17 mouse cellular contexts compared by ENCODE assay signal in genomic region chr9:63658436-63658835, GRCm38 (mm10). TPM values are rescaled to one million over a fixed set of nuclear protein-coding genes. Genes with fewer than 3 reads are reported as not detected.
DNase-seq lines count a peak whose midpoint lies in the region; ATAC-seq lines count a peak whose summit lies in the region.
"Had no signal": no experiment of that assay in that cellular context is flagged by ENCODE, and none has a peak within 500 bp of the region (broad histone marks: within the 10 kb centered on the region; RNA-seq: fewer than 3 reads in every experiment).

No protein-coding gene starts in this region.

- peak; percentile 43 for DNase-seq in gastrocnemius, adult 18-20 months (ENCODE audit: low spot score)
- no peak for DNase-seq in gastrocnemius, adult 8-10 months (ENCODE audit: low spot score in 2 of 2)
- DNase-seq in kidney, adult 9 months = peak; percentile 6
- peak; percentile 55 for DNase-seq in fat pad, adult 2 months (ENCODE audit: extremely low read depth, low read depth, low spot score)
- DNase-seq in skeletal muscle tissue, adult 2 months (ENCODE audit: low read depth, low spot score) = peak; percentile 58
- DNase-seq in liver, embryonic 11.5 days (ENCODE audit: low spot score) = no peak
- DNase-seq: B cell, adult 2 months; thymus, adult 18-20 months; thymus, postnatal 4 days had no signal

- no peak overlapping the region for H3K4me2 ChIP-seq in kidney, embryonic 14.5 days (replicated peaks; ENCODE audit: low read depth, low read length)
- no peak overlapping the region for H3K4me2 ChIP-seq in liver, embryonic 11.5 days
- H3K4me2 ChIP-seq: intestine, embryonic 15.5 days; kidney, embryonic 15.5 days; liver, embryonic 12.5 days; neural tube, embryonic 13.5 days had no signal

- no peak for ATAC-seq in kidney, embryonic 14.5 days (ENCODE audit: low FRiP score, low TSS enrichment)
- ATAC-seq in liver, embryonic 11.5 days (replicated peaks; ENCODE audit: low FRiP score) = no peak
- ATAC-seq: intestine, embryonic 15.5 days; liver, embryonic 12.5 days had no signal

- H3K9ac ChIP-seq in kidney, embryonic 14.5 days (ENCODE audit: low read depth, low read length) = no peak overlapping the region
- no peak overlapping the region for H3K9ac ChIP-seq in liver, embryonic 11.5 days (ENCODE audit: low read depth, low read length)
- H3K9ac ChIP-seq: intestine, embryonic 15.5 days; kidney, embryonic 15.5 days; liver, embryonic 12.5 days; neural tube, embryonic 13.5 days had no signal

- H3K27me3 ChIP-seq in kidney, embryonic 14.5 days (ENCODE audit: control insufficient read depth, insufficient read depth, low read length) = no peaks in the 10 kb centered on the region
- no peaks in the 10 kb centered on the region for H3K27me3 ChIP-seq in liver, embryonic 11.5 days (replicated peaks; ENCODE audit: control insufficient read depth, insufficient read depth, low read length)
- H3K27me3 ChIP-seq: intestine, embryonic 15.5 days; kidney, embryonic 15.5 days; liver, embryonic 12.5 days; megakaryocyte, embryonic 14.5 days; neural tube, embryonic 13.5 days had no signal

- no peak overlapping the region for H3K4me3 ChIP-seq in kidney, embryonic 14.5 days (ENCODE audit: low read length)
- H3K4me3 ChIP-seq in liver, embryonic 11.5 days (ENCODE audit: low read depth, low read length) = no peak overlapping the region
- H3K4me3 ChIP-seq: heart, adult 2 months; intestine, embryonic 15.5 days; kidney, embryonic 15.5 days; liver, embryonic 12.5 days; megakaryocyte, embryonic 14.5 days; neural tube, embryonic 13.5 days had no signal

- peaks cover 29% of the 10 kb centered on the region for H3K36me3 ChIP-seq in kidney, embryonic 14.5 days (ENCODE audit: control insufficient read depth, insufficient read depth, low read length)
- peaks cover 13% of the 10 kb centered on the region; the same call in 1 of the 2 replicates for H3K36me3 ChIP-seq in liver, embryonic 11.5 days (ENCODE audit: control insufficient read depth, insufficient read depth, low read length)

- 94% methylated on average over 9 of the region's 9 CpGs for WGBS in kidney, embryonic 14.5 days
- 89% methylated on average over 9 of the region's 9 CpGs for WGBS in liver, embryonic 11.5 days

- H3K9me3 ChIP-seq in kidney, embryonic 14.5 days (ENCODE audit: control insufficient read depth, low read length) = no peaks in the 10 kb centered on the region
- H3K9me3 ChIP-seq in liver, embryonic 11.5 days (ENCODE audit: control insufficient read depth, low read length) = no peaks in the 10 kb centered on the region
- H3K9me3 ChIP-seq: intestine, embryonic 15.5 days; kidney, embryonic 15.5 days; liver, embryonic 12.5 days; megakaryocyte, embryonic 14.5 days; neural tube, embryonic 13.5 days had no signal

- no peak overlapping the region for H3K27ac ChIP-seq in kidney, embryonic 14.5 days (ENCODE audit: low read depth, low read length)
- no peak overlapping the region for H3K27ac ChIP-seq in liver, embryonic 11.5 days (ENCODE audit: low read depth, low read length)
- H3K27ac ChIP-seq: heart, adult 2 months; intestine, embryonic 15.5 days; liver, embryonic 12.5 days; neural tube, embryonic 13.5 days had no signal

- H3K4me1 ChIP-seq in kidney, embryonic 14.5 days (ENCODE audit: control insufficient read depth, insufficient read depth, low read length) = peaks cover 20% of the 10 kb centered on the region
- H3K4me1 ChIP-seq in liver, embryonic 11.5 days (replicated peaks; ENCODE audit: control insufficient read depth, insufficient read depth, low read length) = peaks cover 5% of the 10 kb centered on the region; the same call in 1 of the 2 replicates

RNA-seq across cellular contexts. Expression of gene Aagab, which starts 56.0 kb away (rescaled TPM):
- 10 to 100 TPM; 12.1 to 14.2 TPM for total RNA-seq in gastrocnemius, adult 18-20 months (2021)
- total RNA-seq in gastrocnemius, adult 8-10 months (2022) = 10 to 100 TPM in 3 of 4 experiments, 1 to 10 TPM in 1; 9.9 to 13.6 (median 12.9) TPM
- polyA plus RNA-seq in kidney, embryonic 14.5 days (2014; fragmentation: Nextera tagmentation; extraction: Ambion mirVana) = 18.9 and 31.1 TPM in 2 replicates
- polyA plus RNA-seq in liver, embryonic 11.5 days (2014; fragmentation: Nextera tagmentation; extraction: Ambion mirVana) = 27.7 and 32.4 TPM in 2 replicates

RNA-seq across cellular contexts. Expression of gene Iqch, which starts 56.1 kb away (rescaled TPM):
- not detected for total RNA-seq in gastrocnemius, adult 18-20 months (2021)
- total RNA-seq in gastrocnemius, adult 8-10 months (2022) = not detected
- polyA plus RNA-seq in kidney, embryonic 14.5 days (2014; fragmentation: Nextera tagmentation; extraction: Ambion mirVana) = 0.09 TPM in 1 of 2 replicates, not detected in the other
- 0.05 TPM in 1 of 2 replicates, not detected in the other for polyA plus RNA-seq in liver, embryonic 11.5 days (2014; fragmentation: Nextera tagmentation; extraction: Ambion mirVana)
- total RNA-seq: adrenal gland, postnatal 36 days; heart, adult 2 months had no signal
- polyA plus RNA-seq: liver, embryonic 12.5 days had no signal

Comparison
In these comparisons a context has a peak if more than half of its experiments do, and no peak if none do; other contexts are left out.
1. DNase-seq: peak in gastrocnemius, adult 18-20 months (single experiment), kidney, adult 9 months (single experiment), fat pad, adult 2 months (single experiment) and skeletal muscle tissue, adult 2 months (single experiment); none in gastrocnemius, adult 8-10 months (0 of 2) and liver, embryonic 11.5 days (single experiment).